Mouse (Mus musculus) MEL-GATA-1-ER (cell line): ENCODE data around the gene Sec1.
"Not testable (repeated sequence)": the region's sequence is repeated elsewhere in the genome, so short reads cannot be mapped to it uniquely, and the experiment has no call there.

ENCODE experiments used
- DNase-seq: peaks from one replicate; pipeline ENCODE4 v3.0.0-alpha.2; 2012; ENCODE audit warnings: low read depth; ENCODE audit errors: extremely low read depth

Gene Sec1

GRCm38 (mm10) chr7:45679966-45680621, 14.1 kb downstream of the Sec1 start:
- DNase-seq = no peak

GRCm38 (mm10) chr7:45678513-45678912, 15.7 kb downstream of the Sec1 start:
- no peak for DNase-seq

- DNase-seq = no peak
Measured at GRCm38 (mm10) chr7:45677627-45678295, 16.4 kb downstream of the Sec1 start.

DNA sequence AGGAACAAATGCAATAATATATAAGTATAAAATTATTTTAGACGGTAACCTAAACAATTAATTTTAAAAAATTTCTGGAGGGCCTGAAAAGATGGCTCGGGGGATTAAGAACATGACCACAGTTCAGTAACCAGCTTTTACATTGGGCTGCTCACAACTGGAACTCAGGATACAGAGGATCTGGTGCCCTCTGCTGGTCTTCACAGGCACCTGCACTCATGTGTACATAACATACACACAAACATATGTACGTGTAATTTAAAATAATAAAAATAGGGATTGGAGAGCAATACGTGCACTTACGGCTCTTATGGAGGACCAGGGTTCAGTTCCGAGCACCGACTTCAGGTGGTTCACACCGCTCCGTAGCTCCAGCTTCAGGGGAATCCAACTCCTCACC, 25.3 kb downstream of the Sec1 start:
- peak; percentile 24 for DNase-seq

- no peak for DNase-seq
Measured at GRCm38 (mm10) chr7:45667761-45668160, 26.4 kb downstream of the Sec1 start.

DNA sequence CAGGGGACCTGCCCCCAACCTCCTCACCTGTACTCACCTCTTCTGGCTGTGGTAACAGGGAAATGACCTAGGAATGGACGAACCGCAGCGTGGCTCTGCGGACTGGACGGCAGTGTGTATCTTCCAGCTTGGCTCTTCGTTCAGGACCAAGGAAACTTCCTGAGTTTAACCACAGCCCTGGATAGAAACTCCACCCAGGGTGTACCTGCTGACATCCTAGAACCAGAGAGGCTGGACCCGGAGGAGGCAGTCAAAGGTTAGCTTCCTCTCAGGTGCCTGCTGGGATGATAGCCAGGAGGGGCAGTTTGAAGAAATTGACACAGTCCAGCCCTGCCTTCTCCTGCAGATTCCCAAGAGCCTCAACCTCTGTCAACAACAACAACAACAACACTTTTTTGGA, 28.0 kb downstream of the Sec1 start, which contains the start of gene Fut2:
TSS of gene Fut2 (minus strand) at position 234 of the 400 bp plus-strand sequence.
- no peak for DNase-seq

GRCm38 (mm10) chr7:45665303-45666138, 28.7 kb downstream of the Sec1 start:
- no peak for DNase-seq

DNA sequence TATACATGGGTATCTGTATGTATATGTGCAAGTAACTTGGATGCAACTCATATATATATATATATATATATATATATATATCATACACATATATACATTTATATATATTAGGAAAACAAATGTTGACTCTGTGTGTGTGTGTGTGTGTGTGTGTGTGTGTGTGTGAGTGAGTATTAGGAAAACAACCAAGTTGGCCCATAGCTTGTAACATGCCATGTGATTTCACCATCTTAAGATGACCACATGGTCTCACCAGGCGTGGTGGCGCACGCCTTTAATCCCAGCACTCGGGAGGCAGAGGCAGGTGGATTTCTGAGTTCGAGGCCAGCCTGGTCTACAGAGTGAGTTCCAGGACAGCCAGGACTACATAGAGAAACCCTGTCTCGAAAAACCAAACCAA, 32.5 kb downstream of the Sec1 start:
- not testable (repeated sequence) for DNase-seq

GRCm38 (mm10) chr7:45660746-45661478, 33.3 kb downstream of the Sec1 start:
- DNase-seq = no peak

DNA sequence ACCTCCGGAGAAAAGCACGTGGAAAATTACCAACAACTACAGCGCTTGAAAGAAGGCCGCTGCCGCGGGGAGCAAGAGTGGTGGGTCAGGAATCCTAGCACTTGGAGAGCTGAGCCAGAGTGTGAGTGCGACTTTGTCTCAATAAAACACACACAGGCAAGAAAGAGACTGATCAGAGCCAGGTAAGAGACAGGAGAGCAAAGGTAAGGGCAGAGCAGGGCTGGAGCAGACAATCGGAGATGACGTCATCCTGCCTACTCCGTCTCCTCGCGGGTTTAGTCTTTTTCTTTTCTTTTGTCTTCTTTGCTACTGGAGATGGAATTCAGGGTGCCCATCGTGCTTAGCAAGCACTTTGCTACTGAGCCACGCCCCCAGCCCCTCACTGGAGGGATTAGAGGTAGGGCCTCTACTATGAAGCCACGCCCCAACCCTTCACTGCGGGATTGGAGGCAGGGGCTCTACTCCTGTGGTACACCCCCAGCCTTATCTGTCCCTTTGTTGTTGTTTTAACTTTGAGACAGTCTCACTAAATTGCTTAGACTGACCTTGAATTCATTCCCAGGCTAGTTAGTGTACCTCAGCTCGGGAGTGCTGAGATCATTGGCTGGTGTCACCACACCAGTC, 39.7 kb downstream of the Sec1 start:
- DNase-seq = no peak

- not testable (repeated sequence) for DNase-seq
Measured at GRCm38 (mm10) chr7:45650484-45650883, 43.7 kb downstream of the Sec1 start.

DNA sequence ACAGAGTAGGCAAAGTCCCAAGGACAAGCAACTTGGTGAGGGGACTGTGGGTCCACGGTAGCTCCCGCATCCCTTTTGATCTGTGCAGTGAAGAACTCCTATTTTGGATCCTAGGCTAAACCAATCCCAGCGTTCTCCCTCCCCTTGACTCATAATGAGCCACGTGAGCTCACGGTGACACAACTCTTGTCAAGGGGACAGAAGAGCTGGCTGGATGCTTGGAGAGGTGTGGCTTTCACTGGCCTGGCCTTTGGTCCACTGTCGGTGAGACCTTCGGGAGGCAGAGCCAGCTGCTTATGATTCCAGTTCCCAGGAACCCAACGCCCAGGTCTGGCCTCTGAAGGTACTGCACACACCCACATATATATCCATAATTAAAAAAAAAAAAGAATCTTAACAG, 44.9 kb downstream of the Sec1 start:
- DNase-seq = no peak

- DNase-seq = no peak
Measured at GRCm38 (mm10) chr7:45646671-45647070, 47.5 kb downstream of the Sec1 start.

GRCm38 (mm10) chr7:45645591-45645971, 48.6 kb downstream of the Sec1 start:
- DNase-seq = no peak

GRCm38 (mm10) chr7:45644872-45645590, 49.2 kb downstream of the Sec1 start:
- DNase-seq = no peak

GRCm38 (mm10) chr7:45644183-45644582, 50.0 kb downstream of the Sec1 start:
- DNase-seq = no peak

DNA sequence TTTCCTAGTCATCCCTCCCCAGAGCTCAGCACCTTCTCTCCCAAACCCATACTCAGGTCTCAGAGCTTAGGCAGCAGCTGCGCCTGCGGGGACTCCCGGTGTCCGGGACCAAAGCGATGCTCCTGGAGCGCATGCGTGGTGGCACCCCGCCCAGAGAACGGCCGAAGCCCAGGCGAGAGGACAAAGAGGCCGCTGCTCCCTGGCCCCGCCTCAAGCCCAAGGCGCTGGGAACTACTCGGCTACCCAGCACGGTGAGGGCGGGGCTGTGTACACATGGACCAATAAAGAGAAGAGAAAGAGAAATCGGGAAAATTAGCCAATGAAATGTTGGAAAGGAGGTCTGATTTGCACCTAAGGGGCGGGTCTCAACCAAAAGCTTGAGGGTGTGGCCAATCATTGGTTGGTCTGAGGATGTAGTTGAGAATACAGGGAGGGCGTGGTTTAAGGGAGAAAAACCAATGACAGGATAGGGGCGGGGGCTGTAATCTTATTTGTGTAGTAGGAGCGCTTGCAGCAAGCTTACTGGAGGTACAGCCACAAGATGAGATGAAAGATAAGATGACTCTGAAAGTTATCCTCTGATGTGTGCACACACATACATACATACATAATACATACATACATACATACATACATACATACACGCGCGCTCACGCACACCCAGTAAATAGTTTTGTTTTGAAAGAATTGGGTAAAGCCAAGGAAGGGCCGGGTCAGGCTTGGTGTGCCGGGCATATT, 50.6 kb downstream of the Sec1 start:
- peak; percentile 96 for DNase-seq

DNA sequence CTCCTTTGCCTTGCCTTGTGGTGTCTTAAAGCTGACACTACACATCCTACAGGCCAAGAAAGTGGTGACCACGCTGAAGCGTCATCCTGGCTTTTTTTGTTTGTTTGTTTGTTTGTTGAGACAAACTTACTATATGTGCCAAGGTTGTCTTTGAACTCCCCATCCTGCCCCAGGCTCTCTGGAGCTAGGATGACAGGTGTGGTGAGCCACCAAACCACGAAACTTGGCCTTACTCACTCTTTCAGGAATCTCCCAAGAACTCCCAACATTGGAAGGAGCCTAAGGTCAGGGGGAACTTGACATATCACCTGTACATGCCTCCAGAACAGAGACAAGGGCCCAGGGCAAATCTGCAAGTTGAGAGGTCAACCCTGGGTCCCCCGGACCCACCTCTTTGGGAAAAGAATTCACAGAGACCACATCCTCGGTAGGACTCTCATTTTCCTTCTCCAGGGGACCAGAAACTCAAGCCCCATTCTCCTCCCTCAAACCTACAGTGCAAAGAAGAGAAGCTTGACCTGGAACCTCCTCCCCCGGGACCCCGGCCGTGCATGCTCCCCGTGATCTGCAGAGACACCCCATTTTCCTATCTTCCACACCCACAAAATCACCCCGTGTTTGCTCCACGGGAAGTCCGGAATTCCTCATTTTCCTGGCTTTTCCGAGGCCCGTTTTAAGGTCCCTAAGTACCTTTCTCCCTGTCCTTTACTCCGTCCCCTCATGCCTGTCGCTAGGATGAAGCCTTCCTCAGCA, 51.5 kb downstream of the Sec1 start:
- no peak for DNase-seq

DNA sequence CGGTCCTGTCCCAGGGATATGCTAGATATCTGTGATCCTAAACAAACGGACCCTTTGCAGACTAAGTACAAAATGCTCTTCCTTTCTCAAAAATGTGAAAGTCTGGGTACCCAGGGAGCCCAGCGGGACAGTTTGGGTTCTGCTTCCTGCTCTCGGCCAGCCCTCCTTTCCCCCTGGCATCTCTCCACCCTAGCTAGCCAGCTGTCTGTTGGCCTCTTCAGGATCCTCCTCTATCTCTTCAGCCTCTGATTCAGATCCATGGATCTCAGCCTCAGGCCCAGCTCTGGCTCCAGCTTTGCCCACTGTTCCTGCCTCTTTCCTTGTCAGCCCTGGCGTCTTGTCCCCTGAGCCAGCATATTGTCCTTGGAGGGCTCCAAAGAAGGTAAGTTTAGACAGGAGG, 52.1 kb downstream of the Sec1 start:
- no peak for DNase-seq
